Mouse (Mus musculus): ENCODE data around the gene Tstd2.

Gene Tstd2

DNA sequence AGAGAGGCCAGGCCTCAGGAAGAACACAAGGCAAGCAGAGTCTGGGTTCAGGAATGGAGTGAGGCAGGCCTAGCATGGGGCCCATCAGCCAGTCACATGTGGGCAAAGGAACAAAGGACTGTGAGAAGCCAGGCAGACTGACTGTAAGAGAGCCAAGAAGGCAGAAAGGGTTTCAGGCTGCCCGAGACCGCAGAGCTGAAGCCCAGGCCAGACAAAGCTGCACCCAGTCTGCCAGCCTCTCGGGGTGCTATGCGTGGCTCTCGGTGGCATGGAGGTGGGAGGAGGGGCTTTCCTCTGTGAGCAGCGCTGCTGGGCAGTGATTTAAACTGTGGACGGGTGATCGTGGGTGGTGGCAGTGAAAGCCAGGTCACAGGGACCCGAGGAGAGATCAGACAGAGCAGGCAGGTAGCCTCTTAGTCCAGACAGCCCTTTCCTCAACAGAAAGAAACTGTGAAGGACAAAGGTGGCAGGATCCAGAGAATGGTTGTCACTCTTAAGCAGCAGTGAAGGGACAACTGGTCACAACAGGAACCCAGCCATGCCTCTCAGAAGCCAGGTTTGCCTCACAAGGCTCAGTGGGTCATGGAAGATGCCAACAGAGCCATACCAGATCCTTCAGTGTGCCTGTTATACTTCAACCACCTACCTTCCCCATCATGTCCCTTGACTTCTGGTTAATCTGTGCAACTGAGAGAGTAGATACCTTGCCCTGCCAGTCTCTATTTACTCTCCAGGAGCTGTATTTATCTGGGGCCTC lies 53.9 kb downstream of the Tstd2 start:
- DNase-seq (ENCODE audit: low read depth, low spot score), result no peak

GRCm38 (mm10) chr4:46082555-46082954 lies 55.9 kb downstream of the Tstd2 start:
- DNase-seq (ENCODE audit: low read depth, low spot score), result no peak

GRCm38 (mm10) chr4:46080261-46080660 lies 58.2 kb downstream of the Tstd2 start:
- DNase-seq (ENCODE audit: low read depth, low spot score), result no peak

DNA sequence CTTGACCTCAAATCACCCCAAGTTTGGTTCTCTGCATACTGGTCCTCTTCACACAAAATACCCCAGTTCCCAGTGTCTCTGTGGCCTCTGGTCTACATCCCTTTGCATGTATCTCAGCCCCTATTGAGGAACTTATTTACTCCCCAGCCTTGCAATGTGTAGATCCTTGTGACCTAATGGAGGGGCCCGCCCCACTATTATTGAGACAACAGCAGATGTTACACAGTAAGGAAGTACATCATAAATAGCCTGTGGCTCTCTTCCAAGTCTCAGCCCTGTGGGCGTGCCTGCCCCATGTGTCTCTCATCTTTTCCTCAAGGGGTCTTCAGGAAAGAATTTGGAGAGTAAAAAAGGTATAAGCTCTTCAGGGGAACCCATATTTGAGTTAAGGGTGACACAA lies 61.6 kb downstream of the Tstd2 start:
- DNase-seq (ENCODE audit: low read depth, low spot score), result no peak

DNA sequence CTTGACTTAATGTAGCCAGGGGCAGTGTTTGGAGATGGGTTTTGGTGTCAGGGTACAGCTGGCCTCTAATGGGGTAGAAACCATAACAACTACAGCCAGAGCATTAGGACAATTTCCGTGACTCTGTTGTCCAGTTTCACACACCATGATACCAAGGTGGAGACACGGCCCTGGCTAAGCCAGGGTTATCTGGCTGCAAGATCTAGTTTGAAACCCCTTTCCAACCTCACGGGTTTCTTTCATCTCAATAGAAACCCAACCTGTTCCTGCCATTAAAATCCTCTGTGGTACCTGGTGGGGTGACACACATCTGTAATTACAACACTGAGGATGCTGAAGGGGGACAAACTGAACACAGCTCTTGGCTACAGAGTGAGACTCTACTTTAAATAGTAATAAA lies 62.8 kb downstream of the Tstd2 start:
- DNase-seq (ENCODE audit: low read depth, low spot score), result no peak

DNA sequence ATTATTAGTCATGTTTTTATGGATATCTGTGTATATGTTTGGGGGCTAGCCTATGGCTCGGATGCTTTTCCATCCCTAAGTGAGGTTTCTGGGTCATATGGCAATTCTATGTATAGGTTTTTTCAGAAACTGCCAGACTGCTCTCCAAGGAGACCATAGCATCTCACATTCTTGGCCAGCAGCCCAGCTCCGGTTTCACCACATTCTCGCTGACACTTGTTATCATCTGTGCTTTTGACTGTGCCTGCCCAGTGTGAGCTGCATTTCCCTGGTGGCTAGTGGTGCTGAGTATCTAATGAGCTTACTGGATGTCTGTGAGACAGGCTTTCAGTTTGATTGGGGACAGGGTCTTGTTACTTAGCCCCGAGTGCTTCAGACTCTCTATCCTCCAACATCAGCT lies 64.8 kb downstream of the Tstd2 start:
- DNase-seq (ENCODE audit: low read depth, low spot score), result no peak

DNA sequence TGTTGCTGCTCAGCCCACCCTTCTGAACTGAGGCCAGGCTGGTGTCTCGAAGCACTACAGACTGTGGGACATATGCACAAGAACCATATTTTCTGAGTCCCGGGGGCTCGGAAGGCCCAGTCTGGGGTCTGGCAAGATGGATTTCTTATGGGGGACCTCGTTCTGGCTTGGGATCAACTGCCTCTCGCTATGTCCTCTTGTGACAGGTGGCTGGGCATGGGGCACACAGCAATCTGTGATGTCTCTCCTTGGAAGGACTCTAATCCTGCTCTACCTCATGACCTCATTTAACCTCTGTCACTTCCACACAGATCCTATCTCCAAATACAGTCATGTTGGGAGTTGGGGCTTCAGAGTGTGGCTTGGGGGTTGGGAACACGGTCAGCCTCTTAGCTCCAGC lies 65.9 kb downstream of the Tstd2 start:
- DNase-seq (ENCODE audit: low read depth, low spot score), result no peak

DNA sequence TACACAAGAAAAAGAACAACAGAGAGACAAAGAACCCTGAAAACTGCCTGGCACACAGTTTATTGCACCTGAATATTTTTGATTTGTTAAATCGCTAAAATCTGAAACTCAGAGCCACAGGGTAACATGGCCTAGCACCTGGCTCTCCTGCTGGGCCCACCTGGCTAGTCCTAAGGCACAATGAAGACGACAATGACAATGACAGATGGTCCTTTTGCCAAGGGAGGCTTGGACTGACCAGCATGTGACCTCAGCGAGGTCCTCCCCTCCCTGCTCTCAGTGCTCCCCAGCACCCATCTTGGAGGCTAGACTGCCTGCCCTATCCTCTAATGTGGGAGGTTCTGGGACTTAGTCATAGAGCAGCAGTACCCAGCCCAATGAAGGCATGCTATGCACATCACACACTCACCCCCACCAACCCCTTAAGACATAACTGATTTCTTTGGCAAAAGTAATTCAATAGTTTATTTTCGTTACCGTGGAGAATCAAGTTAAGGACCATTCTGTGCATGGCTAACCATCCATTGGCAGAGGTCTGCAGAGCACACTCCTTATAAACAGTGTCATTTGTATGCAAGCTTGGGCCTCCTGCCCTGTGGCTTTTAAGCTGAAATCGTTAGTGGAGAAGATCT lies 68.5 kb downstream of the Tstd2 start:
- DNase-seq (ENCODE audit: low read depth, low spot score), result no peak

DNA sequence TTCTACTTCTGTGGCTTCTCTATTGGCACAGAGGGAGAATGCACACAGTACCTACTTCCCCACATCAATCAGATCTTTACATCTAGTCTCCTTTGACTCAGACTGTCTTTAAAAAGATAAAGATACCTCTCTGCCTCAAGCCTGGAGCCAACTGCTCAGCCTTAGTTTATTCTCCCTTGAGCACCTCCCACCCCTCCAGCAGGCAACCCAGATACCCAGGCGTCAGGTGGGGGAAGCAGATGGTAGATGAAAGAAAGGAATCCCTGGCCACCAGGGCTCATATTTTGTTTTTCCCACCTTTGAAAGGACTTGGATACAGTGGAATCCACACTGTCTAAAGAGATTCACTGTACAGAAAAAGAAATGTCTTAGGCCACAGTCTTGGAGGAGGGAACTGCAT lies 69.9 kb downstream of the Tstd2 start:
- no peak for DNase-seq (ENCODE audit: low read depth, low spot score)

DNA sequence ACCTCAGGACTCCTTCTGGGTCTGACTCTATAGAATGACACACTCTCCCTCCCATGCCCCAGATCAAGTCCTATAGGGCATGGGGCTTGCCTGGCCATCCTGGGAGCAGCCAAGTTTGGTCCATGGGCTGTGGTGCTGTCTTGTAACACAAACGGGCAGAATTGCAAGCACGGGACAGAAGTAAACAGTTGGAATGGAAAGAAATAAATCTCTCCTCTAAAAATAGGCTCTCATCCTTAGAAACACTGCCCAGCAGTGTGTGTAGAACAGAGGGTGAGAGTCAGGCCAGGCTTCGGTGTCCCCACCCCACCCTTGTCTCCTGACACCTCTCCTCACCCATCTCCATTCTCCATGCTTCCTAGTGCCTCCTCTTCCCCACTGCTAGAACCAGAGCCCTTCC lies 70.4 kb downstream of the Tstd2 start:
- no peak for DNase-seq (ENCODE audit: low read depth, low spot score)

DNA sequence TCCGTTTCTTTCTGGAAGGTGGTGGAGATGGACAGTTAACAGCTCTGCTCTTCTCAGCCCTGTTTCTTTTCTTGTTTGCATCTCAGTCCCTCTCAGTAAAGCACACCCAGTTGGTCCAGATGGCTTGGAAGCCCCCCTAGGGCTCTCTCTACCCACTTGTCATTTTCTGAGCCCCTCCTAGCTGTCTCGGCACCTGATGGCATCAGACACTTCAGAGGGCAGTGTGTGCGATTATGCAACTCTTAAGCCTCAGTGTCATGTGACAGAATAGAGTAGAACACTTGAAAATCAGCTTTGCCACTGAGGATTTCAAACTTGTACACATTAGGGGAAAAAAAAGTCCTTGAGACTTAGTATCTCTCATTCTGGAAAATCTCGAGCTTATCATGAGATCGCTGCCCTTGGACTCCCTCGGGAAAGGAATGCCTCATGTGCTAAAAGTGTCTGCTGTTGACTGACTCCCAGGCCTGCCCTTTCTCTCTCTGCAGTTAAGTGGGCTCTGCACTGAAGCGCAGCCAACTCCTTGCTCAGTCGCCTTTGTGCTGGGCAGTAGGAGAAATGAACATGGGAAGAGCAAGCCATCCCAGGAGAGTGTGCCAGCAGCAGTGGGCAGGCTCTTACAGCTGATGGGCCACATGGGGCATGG lies 72.7 kb downstream of the Tstd2 start:
- DNase-seq (ENCODE audit: low read depth, low spot score), result no peak

- no peak for DNase-seq (ENCODE audit: low read depth, low spot score)
Measured at GRCm38 (mm10) chr4:46064961-46065360, 73.5 kb downstream of the Tstd2 start.
